Comparison of ENCODE assay signal across 25 mouse cellular contexts in the genomic region with DNA sequence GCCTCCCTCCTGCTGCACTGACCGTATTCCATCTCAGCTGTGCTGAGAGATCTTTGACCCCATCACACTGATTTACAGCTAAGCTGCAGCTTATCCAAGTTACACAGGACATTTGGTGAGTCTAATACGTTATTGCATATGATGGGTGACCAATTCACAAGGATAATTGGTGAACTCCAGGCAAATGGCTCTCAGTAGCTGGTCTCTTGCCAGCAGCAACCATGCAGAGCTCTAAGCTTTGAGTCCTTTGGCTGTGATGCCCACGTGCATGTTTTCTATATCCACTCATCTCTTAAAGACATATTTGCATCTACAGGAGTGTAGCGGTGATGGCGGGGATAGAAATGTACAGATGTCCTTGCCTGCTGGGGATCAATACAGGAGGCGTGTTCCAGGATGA.
DNase-seq lines count a peak whose midpoint lies in the region; ATAC-seq lines count a peak whose summit lies in the region.
"Had no signal": no experiment of that assay in that cellular context is flagged by ENCODE, and none has a peak within 500 bp of the region (broad histone marks: within the 10 kb centered on the region; RNA-seq: fewer than 3 reads in every experiment).

No protein-coding gene starts in this region.

- H3K27me3 ChIP-seq in kidney, embryonic 14.5 days (ENCODE audit: control insufficient read depth, insufficient read depth, low read length) = no peaks in the 10 kb centered on the region
- H3K27me3 ChIP-seq: embryonic facial prominence, embryonic 13.5 days; forebrain, embryonic 15.5 days; limb, embryonic 13.5 days; lung, embryonic 15.5 days; neural tube, embryonic 13.5 days had no signal

- no peak for DNase-seq in kidney, adult 8-10 months
- DNase-seq in kidney, postnatal 4 days = peak; percentile 3 to 15
- no peak for DNase-seq in kidney, postnatal 25 days
- peak; percentile 19 for DNase-seq in retina, postnatal 1 day
- no peak for DNase-seq in retina, embryonic 14.5 days (ENCODE audit: low spot score)
- no peak for DNase-seq in right cerebral cortex, adult 2 months (ENCODE audit: low spot score in 2 of 2)
- DNase-seq: adrenal gland, postnatal 25 days; B cell, adult 2 months; cerebellum, adult 18-20 months; gastrocnemius, postnatal 25 days; heart, adult 18-20 months; heart, postnatal 36 days; kidney, adult 18-20 months; thymus, adult 2 months; thymus, postnatal 36 days had no signal

- no peaks in the 10 kb centered on the region for H3K36me3 ChIP-seq in kidney, embryonic 14.5 days (ENCODE audit: control insufficient read depth, insufficient read depth, low read length)
- H3K36me3 ChIP-seq: embryonic facial prominence, embryonic 13.5 days; forebrain, embryonic 10.5 days; forebrain, embryonic 15.5 days; limb, embryonic 13.5 days; lung, embryonic 15.5 days; neural tube, embryonic 13.5 days had no signal

- H3K4me1 ChIP-seq in kidney, embryonic 14.5 days (ENCODE audit: control insufficient read depth, insufficient read depth, low read length) = no peaks in the 10 kb centered on the region
- H3K4me1 ChIP-seq: embryonic facial prominence, embryonic 13.5 days; forebrain, embryonic 10.5 days; forebrain, embryonic 15.5 days; limb, embryonic 13.5 days; lung, embryonic 15.5 days; neural tube, embryonic 13.5 days had no signal

- H3K9me3 ChIP-seq in kidney, embryonic 14.5 days (ENCODE audit: control insufficient read depth, low read length) = no peaks in the 10 kb centered on the region
- H3K9me3 ChIP-seq: embryonic facial prominence, embryonic 13.5 days; forebrain, embryonic 10.5 days; forebrain, embryonic 15.5 days; limb, embryonic 13.5 days; lung, embryonic 15.5 days; neural tube, embryonic 13.5 days had no signal

- H3K4me2 ChIP-seq in kidney, embryonic 14.5 days (replicated peaks; ENCODE audit: low read depth, low read length) = no peak overlapping the region
- H3K4me2 ChIP-seq: embryonic facial prominence, embryonic 13.5 days; forebrain, embryonic 15.5 days; heart, embryonic 11.5 days; limb, embryonic 13.5 days; liver, embryonic 11.5 days; lung, embryonic 15.5 days; neural tube, embryonic 13.5 days had no signal

- no peak overlapping the region for H3K9ac ChIP-seq in kidney, embryonic 14.5 days (ENCODE audit: low read depth, low read length)
- H3K9ac ChIP-seq: embryonic facial prominence, embryonic 13.5 days; forebrain, embryonic 15.5 days; limb, embryonic 13.5 days; lung, embryonic 15.5 days; neural tube, embryonic 13.5 days had no signal

- H3K27ac ChIP-seq in kidney, embryonic 14.5 days (ENCODE audit: low read depth, low read length) = no peak overlapping the region
- H3K27ac ChIP-seq: embryonic facial prominence, embryonic 13.5 days; forebrain, embryonic 10.5 days; forebrain, embryonic 15.5 days; layer of hippocampus, adult 2 months; limb, embryonic 13.5 days; lung, embryonic 15.5 days; neural tube, embryonic 13.5 days had no signal

- H3K4me3 ChIP-seq in kidney, embryonic 14.5 days (ENCODE audit: low read length) = no peak overlapping the region
- H3K4me3 ChIP-seq: embryonic facial prominence, embryonic 13.5 days; forebrain, embryonic 10.5 days; forebrain, embryonic 15.5 days; layer of hippocampus, adult 2 months; limb, embryonic 13.5 days; lung, embryonic 15.5 days; neural tube, embryonic 13.5 days had no signal

- 66% methylated on average over 6 of the region's 6 CpGs for WGBS in kidney, embryonic 14.5 days

- peak; percentile 49; the same call in 1 of the 2 replicates for ATAC-seq in kidney, embryonic 14.5 days (ENCODE audit: low FRiP score, low TSS enrichment)
- ATAC-seq: forebrain, embryonic 15.5 days had no signal

Comparison
In these comparisons a context has a peak if more than half of its experiments do, and no peak if none do; other contexts are left out.
1. DNase-seq: peak in kidney, postnatal 4 days (2 of 2) and retina, postnatal 1 day (single experiment); none in kidney, adult 8-10 months (0 of 2), kidney, postnatal 25 days (0 of 2), retina, embryonic 14.5 days (single experiment) and right cerebral cortex, adult 2 months (0 of 2).